Comparison of ENCODE assay signal across 8 mouse cellular contexts in the genomic region with DNA sequence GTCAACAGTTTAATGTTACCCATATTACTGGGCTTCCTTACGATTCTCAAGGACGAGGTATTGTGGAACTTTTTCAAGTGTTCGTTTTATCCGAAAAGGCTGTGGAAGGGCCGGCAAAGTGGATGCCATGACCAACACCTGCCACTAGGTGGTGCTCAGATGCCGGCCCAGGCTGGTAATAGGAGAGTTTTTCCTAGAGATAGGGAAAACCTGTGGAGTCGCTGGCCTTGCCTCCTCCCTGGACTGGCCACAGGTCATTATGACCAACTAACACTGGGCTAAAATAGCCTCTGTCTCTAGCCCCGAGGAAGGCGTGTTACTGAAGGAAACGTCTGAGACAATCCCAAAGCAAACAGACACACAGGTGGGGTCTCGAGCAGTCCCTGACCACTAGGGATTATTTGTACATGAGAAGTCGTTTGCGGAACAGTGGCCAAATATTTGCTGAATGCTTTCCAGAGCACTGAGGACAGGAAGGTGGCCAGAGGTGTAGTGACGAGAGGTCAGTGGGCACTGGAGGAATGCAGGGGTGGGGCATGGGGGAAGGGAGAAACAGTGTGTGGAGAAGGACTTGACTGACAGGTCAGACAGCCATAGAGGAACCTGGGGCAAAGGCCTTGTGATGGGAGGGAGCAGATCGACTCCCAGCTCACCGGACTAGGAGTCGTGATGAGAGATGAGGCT. TPM values are rescaled to one million over a fixed set of nuclear protein-coding genes. Genes with fewer than 3 reads are reported as not detected.
DNase-seq lines count a peak whose midpoint lies in the region; ATAC-seq lines count a peak whose summit lies in the region.

No protein-coding gene starts in this region.

- peaks cover 11% of the 10 kb centered on the region for H3K4me1 ChIP-seq in intestine, embryonic 15.5 days (replicated peaks)

- peak overlapping the region; percentile 16 for H3K4me3 ChIP-seq in intestine, embryonic 15.5 days (replicated peaks)

- 13% methylated on average over 17 of the region's 17 CpGs for WGBS in intestine, embryonic 15.5 days

- H3K4me2 ChIP-seq in intestine, embryonic 15.5 days (replicated peaks) = peak overlapping the region; percentile 53

- peak; percentile 93 for ATAC-seq in intestine, embryonic 15.5 days

- H3K36me3 ChIP-seq in intestine, embryonic 15.5 days = no peaks in the 10 kb centered on the region

- no peaks in the 10 kb centered on the region for H3K9me3 ChIP-seq in intestine, embryonic 15.5 days

- no peak overlapping the region for H3K9ac ChIP-seq in intestine, embryonic 15.5 days

- intact Hi-C loops in left cerebral cortex, postnatal 36 days (cut with DNase I) = loop anchor here (2.0 to 10.0 kb wide), 4 partner anchors 176 to 641 kb away; no protein-coding TSS in a partner anchor

- DNase-seq in 3134 (ENCODE audit: extremely low read depth, insufficient read length, low spot score) = peak; percentile 76
- DNase-seq in adrenal gland, adult 8-10 months = peak; percentile 50
- peak; percentile 83 for DNase-seq in embryo, embryonic 9.5 days (ENCODE audit: extremely low spot score)
- peak; percentile 59 to 69 for DNase-seq in gastrocnemius, postnatal 4 days (ENCODE audit: low spot score in 2 of 2)
- DNase-seq in left cerebral cortex, postnatal 36 days (ENCODE audit: low spot score in 2 of 2) = peak; percentile 64 to 65
- DNase-seq in mesoderm, embryonic 11.5 days (ENCODE audit: low read depth, low spot score) = peak; percentile 73
- peak; percentile 31 for DNase-seq in skeletal muscle tissue, adult 2 months (ENCODE audit: low read depth, low spot score)

- H3K27ac ChIP-seq in intestine, embryonic 15.5 days = no peak overlapping the region

- H3K27me3 ChIP-seq in intestine, embryonic 15.5 days (replicated peaks) = no peaks in the 10 kb centered on the region

RNA-seq across cellular contexts. Expression of a gene that starts 30.4 kb away (rescaled TPM):
- total RNA-seq in adrenal gland, adult 8-10 months (2022) = 100 to 1,000 TPM; 496 to 577 (median 521) TPM
- total RNA-seq in gastrocnemius, postnatal 4 days (2021) = 100 to 1,000 TPM; 689 to 696 TPM
- polyA plus RNA-seq in intestine, embryonic 15.5 days (2015; fragmentation: Nextera tagmentation; extraction: Ambion mirVana) = 818 and 905 TPM in 2 replicates
- 100 to 1,000 TPM; 263 to 301 TPM for total RNA-seq in left cerebral cortex, postnatal 36 days (2021)

Comparison
In these comparisons a context has a peak if more than half of its experiments do, and no peak if none do; other contexts are left out.
1. DNase-seq: peak in every context shown above with its lines; median percentile 83 in embryo, embryonic 9.5 days; 76 in 3134; 73 in mesoderm, embryonic 11.5 days; 64 in left cerebral cortex, postnatal 36 days; 64 in gastrocnemius, postnatal 4 days; 50 in adrenal gland, adult 8-10 months; 31 in skeletal muscle tissue, adult 2 months.